Mouse (Mus musculus) MEL (cell line): ENCODE data around the gene Rasa1. TPM values are rescaled to one million over a fixed set of nuclear protein-coding genes. Genes with fewer than 3 reads are reported as not detected.

Experiments used
- DNase-seq: peaks from one replicate; pipeline ENCODE4 v3.0.0; 2011; ENCODE audit warnings: low read depth, low spot score
- H3K27ac ChIP-seq: 2 replicates; pipeline ENCODE4 v1.5.1; 2012; ENCODE audit warnings: low read depth, mild to moderate bottlenecking, control low read depth, low read length, moderate library complexity; ENCODE audit not compliant: control insufficient read depth
- H3K27me3 ChIP-seq, 2 experiments: fragments of 150-350 bp in 1 of 2; sonication (generic) in 1 of 2; 2 replicates each; pipeline ENCODE4 v1.6.1; 2012; ENCODE audit warnings: low read length in 2 of 2, mild to moderate bottlenecking in 2 of 2, improper control_type of control experiment in 1 of 2, moderate library complexity in 1 of 2; ENCODE audit not compliant: insufficient read depth in 2 of 2, control insufficient read depth in 1 of 2
- H3K36me3 ChIP-seq, 2 experiments: 2 replicates each; pipeline ENCODE4 v1.6.1; 2012 to 2014; ENCODE audit warnings: low read length in 2 of 2, improper control_type of control experiment in 1 of 2, inconsistent platforms in 1 of 2, mild to moderate bottlenecking in 1 of 2; ENCODE audit not compliant: insufficient read depth in 2 of 2, control insufficient read depth in 1 of 2
- H3K4me1 ChIP-seq, 2 experiments: fragments of 150-350 bp in 1 of 2; sonication (generic) in 1 of 2; 2 replicates each; pipeline ENCODE4 v1.6.1; 2012; ENCODE audit warnings: low read length in 2 of 2, improper control_type of control experiment in 1 of 2, mild to moderate bottlenecking in 1 of 2; ENCODE audit not compliant: insufficient read depth in 2 of 2, control insufficient read depth in 1 of 2
- H3K4me3 ChIP-seq, 2 experiments: fragments of 150-350 bp in 1 of 2; sonication (generic) in 1 of 2; 2 replicates each; pipeline ENCODE4 v1.5.1; 2012; ENCODE audit warnings: low read depth in 2 of 2, low read length in 2 of 2, mild to moderate bottlenecking in 2 of 2, moderate library complexity in 2 of 2, control low read depth in 1 of 2, improper control_type of control experiment in 1 of 2; ENCODE audit not compliant: control insufficient read depth in 1 of 2, insufficient read depth in 1 of 2
- H3K79me2 ChIP-seq: 2 replicates; pipeline ENCODE4 v1.6.1; 2012; ENCODE audit warnings: mild to moderate bottlenecking, low read length, moderate library complexity; ENCODE audit not compliant: control insufficient read depth, poor library complexity, insufficient read depth
- H3K9ac ChIP-seq: 2 replicates; pipeline ENCODE4 v1.6.1; 2012; ENCODE audit warnings: low read depth, mild to moderate bottlenecking, control low read depth, low read length, moderate library complexity; ENCODE audit not compliant: control insufficient read depth, poor library complexity, severe bottlenecking
- H3K9me3 ChIP-seq: fragments of 150-350 bp; sonication (generic); replicated peaks from 2 replicates; pipeline ENCODE4 v1.6.1; 2012; ENCODE audit warnings: mild to moderate bottlenecking, low read length, improper control_type of control experiment, moderate library complexity; ENCODE audit not compliant: insufficient read depth
- BHLHE40 ChIP-seq: IDR thresholded peaks from 2 replicates; pipeline ENCODE4 v1.6.1; 2012; ENCODE audit warnings: low read depth, mild to moderate bottlenecking, inconsistent platforms, low read length, improper control_type of control experiment, borderline replicate concordance
- CHD1 ChIP-seq: IDR thresholded peaks from 2 replicates; pipeline ENCODE4 v1.6.1; 2012; ENCODE audit warnings: low read depth, mild to moderate bottlenecking, inconsistent platforms, low read length, improper control_type of control experiment
- CTCF ChIP-seq, 3 experiments: IDR thresholded peaks in 2 of 3; conservative IDR thresholded peaks in 1 of 3; 2 replicates each; pipeline ENCODE4 v1.5.1; 2011 to 2012; ENCODE audit warnings: low read length in 3 of 3, low read depth in 2 of 3, mild to moderate bottlenecking in 2 of 3, improper control_type of control experiment in 1 of 3, inconsistent platforms in 1 of 3, mixed read lengths in 1 of 3, moderate library complexity in 1 of 3; ENCODE audit not compliant: control insufficient read depth in 1 of 3, insufficient read depth in 1 of 3, poor library complexity in 1 of 3, severe bottlenecking in 1 of 3
- E2F4 ChIP-seq: IDR thresholded peaks from 2 replicates; pipeline ENCODE4 v1.6.1; 2011; ENCODE audit warnings: low read depth, low read length, improper control_type of control experiment, borderline replicate concordance
- EP300 ChIP-seq, 2 experiments: IDR thresholded peaks; 2 replicates each; pipeline ENCODE4 v1.6.1; 2011; ENCODE audit warnings: improper control_type of control experiment in 2 of 2, low read length in 2 of 2, low read depth in 1 of 2, mild to moderate bottlenecking in 1 of 2
- HCFC1 ChIP-seq: IDR thresholded peaks from 2 replicates; pipeline ENCODE4 v1.6.1; 2012; ENCODE audit warnings: low read depth, mild to moderate bottlenecking, inconsistent platforms, low read length, improper control_type of control experiment, moderate library complexity
- JUND ChIP-seq: IDR thresholded peaks from 2 replicates; pipeline ENCODE4 v1.6.1; 2011; ENCODE audit warnings: low read depth, mild to moderate bottlenecking, improper control_type of control experiment, low read length
- KAT2A ChIP-seq: conservative IDR thresholded peaks from 2 replicates; pipeline ENCODE4 v1.6.1; 2012; ENCODE audit warnings: low read depth, low read length, improper control_type of control experiment, inconsistent platforms
- MAFK ChIP-seq: IDR thresholded peaks from 2 replicates; pipeline ENCODE4 v1.6.1; 2011; ENCODE audit warnings: low read depth, mild to moderate bottlenecking, low read length, improper control_type of control experiment, borderline replicate concordance
- MXI1 ChIP-seq: IDR thresholded peaks from 2 replicates; pipeline ENCODE4 v1.6.1; 2011; ENCODE audit warnings: mild to moderate bottlenecking, low read depth, low read length, improper control_type of control experiment
- MYC ChIP-seq: IDR thresholded peaks from 2 replicates; pipeline ENCODE4 v1.6.1; 2011; ENCODE audit warnings: low read depth, mild to moderate bottlenecking, low read length, improper control_type of control experiment, moderate library complexity
- POLR2A ChIP-seq, 2 experiments: IDR thresholded peaks; 2 replicates each; pipeline ENCODE4 v1.6.1; 2011 to 2012; ENCODE audit warnings: low read length in 2 of 2, mild to moderate bottlenecking in 2 of 2, control low read depth in 1 of 2, improper control_type of control experiment in 1 of 2, low read depth in 1 of 2, moderate library complexity in 1 of 2; ENCODE audit not compliant: control insufficient read depth in 1 of 2, insufficient read depth in 1 of 2, poor library complexity in 1 of 2
- POLR2AphosphoS2 ChIP-seq: IDR thresholded peaks from 2 replicates; pipeline ENCODE4 v1.6.1; 2011; ENCODE audit warnings: low read length, improper control_type of control experiment
- RAD21 ChIP-seq: IDR thresholded peaks from 2 replicates; pipeline ENCODE4 v1.6.1; 2011; ENCODE audit warnings: mild to moderate bottlenecking, low read depth, low read length, improper control_type of control experiment
- SIN3A ChIP-seq: IDR thresholded peaks from 2 replicates; pipeline ENCODE4 v1.6.1; 2012; ENCODE audit warnings: low read length, improper control_type of control experiment, inconsistent platforms
- SMC3 ChIP-seq: IDR thresholded peaks from 2 replicates; pipeline ENCODE4 v1.6.1; 2011; ENCODE audit warnings: low read depth, low read length, improper control_type of control experiment
- ZC3H11A ChIP-seq: IDR thresholded peaks from 2 replicates; pipeline ENCODE4 v1.6.1; 2012; ENCODE audit warnings: low read depth, mild to moderate bottlenecking, inconsistent platforms, low read length, improper control_type of control experiment
- ZMIZ1 ChIP-seq: IDR thresholded peaks from 2 replicates; pipeline ENCODE4 v1.6.1; 2012; ENCODE audit warnings: low read depth, mild to moderate bottlenecking, inconsistent platforms, low read length, improper control_type of control experiment, moderate library complexity
- ZNF384 ChIP-seq: IDR thresholded peaks from 2 replicates; pipeline ENCODE4 v1.6.1; 2012; ENCODE audit warnings: low read depth, mild to moderate bottlenecking, inconsistent platforms, low read length, improper control_type of control experiment
- polyA plus RNA-seq, 2 experiments: library from polyadenylated mRNA; stranded (reverse) in 1 of 2; unstranded in 1 of 2; fragments of >175 nt in 1 of 2; fragments of >200 nt in 1 of 2; gene quantifications; 2 replicates each; pipeline versions ENCODE4 v1.2.1 to v1.2.4; 2012; ENCODE audit warnings: low replicate concordance in 2 of 2, low read depth in 1 of 2; ENCODE audit not compliant: insufficient read length in 2 of 2, insufficient read depth in 1 of 2, missing spikeins in 1 of 2
- total RNA-seq: library from RNA; depleted of rRNA; stranded (reverse); fragments of 300-350 nt; gene quantifications from 2 replicates; pipeline ENCODE4 v1.2.3, GENCODE M21; 2012

Rasa1 gene
- total and polyA plus RNA-seq, 3 experiments, result 14.0 to 22.3 TPM; not detected in 1

GRCm38 (mm10) chr13:85207493-85207892 lies 81.4 kb downstream of the Rasa1 start:
- no peak overlapping the region for H3K9ac ChIP-seq
- DNase-seq, result peak; percentile 43
- no peaks in the 10 kb centered on the region for H3K79me2 ChIP-seq
- H3K9me3 ChIP-seq, result no peaks in the 10 kb centered on the region
- no peak overlapping the region for H3K27ac ChIP-seq
- no peaks in the 10 kb centered on the region for H3K4me1 ChIP-seq
- TF ChIP-seq EP300 (IDR thresholded peaks at IDR 0.05; ENCODE audit: low read depth in 1 of 2, low read length in 2 of 2) (no peak), RAD21 (peak; percentile 56), POLR2A (IDR thresholded peaks at IDR 0.05; ENCODE audit: control insufficient read depth in 1 of 2, insufficient read depth in 1 of 2, low read depth in 1 of 2, low read length in 2 of 2, poor library complexity in 1 of 2) (no peak), SMC3 (peak; percentile 56), CHD1 (no peak), ZC3H11A (peak; percentile 39; the same call in 1 of the 2 replicates), CTCF (IDR thresholded peaks at IDR 0.05 in 2 of 3, conservative IDR thresholded peaks at IDR 0.05 in 1 of 3; ENCODE audit: control insufficient read depth in 1 of 3, insufficient read depth in 1 of 3, low read depth in 2 of 3, low read length in 3 of 3, poor library complexity in 1 of 3, severe bottlenecking in 1 of 3) (peak in 1 of 3 experiments; percentile 54; a peak in 3 of 6 replicates), ZNF384 (peak; percentile 97)
- H3K27me3 ChIP-seq, result no peaks in the 10 kb centered on the region
- H3K4me3 ChIP-seq, result no peak overlapping the region
- H3K36me3 ChIP-seq, result peaks cover 0 to 34% of the 10 kb centered on the region in 2 experiments; a peak in 2 of 4 replicates

- Histone ChIP-seq H3K4me3 (no peak overlapping the region), H3K27ac (no peak overlapping the region), H3K4me1 (peaks cover 3 to 10% of the 10 kb centered on the region in 2 experiments; a peak in 2 of 4 replicates), H3K36me3 (peaks cover 10 to 17% of the 10 kb centered on the region in 2 experiments), H3K27me3 (no peaks in the 10 kb centered on the region), H3K79me2 (peaks cover 16% of the 10 kb centered on the region), H3K9ac (no peak overlapping the region), H3K9me3 (no peaks in the 10 kb centered on the region)
- DNase-seq, result no peak
- TF ChIP-seq POLR2A (IDR thresholded peaks at IDR 0.05; ENCODE audit: control insufficient read depth in 1 of 2, insufficient read depth in 1 of 2, low read depth in 1 of 2, low read length in 2 of 2, poor library complexity in 1 of 2) (no peak), MAFK (no peak), MXI1 (no peak), SMC3 (no peak), CHD1 (no peak)
Observed at GRCm38 (mm10) chr13:85191253-85191652, 97.7 kb downstream of the Rasa1 start.

GRCm38 (mm10) chr13:85189644-85190121 lies 99.2 kb downstream of the Rasa1 start:
- DNase-seq, result peak; percentile 77
- H3K27me3 ChIP-seq, result no peaks in the 10 kb centered on the region
- peaks cover 15% of the 10 kb centered on the region for H3K79me2 ChIP-seq

More at GRCm38 (mm10) chr13:85189644-85190121, 99.2 kb downstream of the Rasa1 start:
- H3K9ac ChIP-seq, result peak overlapping the region; percentile 80
- peak overlapping the region; percentile 75 to 84 for H3K4me3 ChIP-seq
- 0 out of 4 replicates have a peak, but pooled peaks of 1 of the 2 experiments have one; percentile 6 for TF ChIP-seq POLR2A (IDR thresholded peaks at IDR 0.05; ENCODE audit: control insufficient read depth in 1 of 2, insufficient read depth in 1 of 2, low read depth in 1 of 2, low read length in 2 of 2, poor library complexity in 1 of 2)
- no peak for TF ChIP-seq POLR2AphosphoS2
- 0 out of 2 replicates have a peak, but pooled peaks have one; percentile 17 for TF ChIP-seq MXI1
- TF ChIP-seq JUND, result no peak
- no peak for TF ChIP-seq E2F4
- TF ChIP-seq BHLHE40, result 0 out of 2 replicates have a peak, but pooled peaks have one; percentile 34
- no peak for TF ChIP-seq KAT2A
- peak; percentile 31; the same call in 1 of the 2 replicates for TF ChIP-seq MYC
- 0 out of 2 replicates have a peak, but pooled peaks have one; percentile 5 for TF ChIP-seq ZMIZ1
- no peak for TF ChIP-seq RAD21
- TF ChIP-seq HCFC1, result no peak
- peak; percentile 36; the same call in 1 of the 2 replicates for TF ChIP-seq SIN3A
- peak overlapping the region; percentile 40 for H3K27ac ChIP-seq
- H3K36me3 ChIP-seq, result peaks cover 10% of the 10 kb centered on the region in 2 experiments
- peaks cover 3 to 8% of the 10 kb centered on the region in 2 experiments; a peak in 2 of 4 replicates for H3K4me1 ChIP-seq
- no peaks in the 10 kb centered on the region for H3K9me3 ChIP-seq
